Mouse (Mus musculus) retina, postnatal 1 day (tissue): Measurements from ENCODE around the gene Colec11.

ENCODE experiments used
- DNase-seq: peaks from one replicate; pipeline ENCODE4 v3.0.0-alpha.2; 2012

The Colec11 gene

GRCm38 (mm10) chr12:28598526-28598991, 24.6 kb downstream of the Colec11 start:
- DNase-seq: peak; percentile 80

GRCm38 (mm10) chr12:28598110-28598509, 25.1 kb downstream of the Colec11 start:
- no peak for DNase-seq

GRCm38 (mm10) chr12:28597699-28598098, 25.5 kb downstream of the Colec11 start:
- DNase-seq: no peak

- DNase-seq: peak; percentile 66
These were observed 26.3 kb downstream of the Colec11 start for GRCm38 (mm10) chr12:28596851-28597250.

DNA sequence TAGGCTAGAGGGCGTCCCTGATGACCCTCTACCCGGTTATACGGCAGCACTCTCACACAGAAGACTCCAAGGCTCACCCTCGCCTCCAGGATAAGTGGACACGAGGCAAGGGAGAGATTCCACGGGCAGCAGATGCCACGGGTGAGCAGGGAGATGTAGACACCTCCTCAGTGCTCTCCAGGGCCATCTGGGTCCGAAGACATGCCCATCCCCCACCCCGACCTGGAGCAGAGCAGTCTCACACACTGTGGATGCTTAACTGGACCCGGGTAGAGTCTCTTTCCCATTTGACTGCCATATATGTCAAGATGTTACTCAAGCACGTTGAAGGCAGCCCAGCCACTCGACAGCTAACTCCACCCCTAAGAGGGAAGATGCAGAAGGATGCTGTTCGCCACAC, 32.7 kb downstream of the Colec11 start:
- DNase-seq: peak; percentile 47

- DNase-seq: peak; percentile 94
These were observed 33.9 kb downstream of the Colec11 start for GRCm38 (mm10) chr12:28589090-28589868.

DNA sequence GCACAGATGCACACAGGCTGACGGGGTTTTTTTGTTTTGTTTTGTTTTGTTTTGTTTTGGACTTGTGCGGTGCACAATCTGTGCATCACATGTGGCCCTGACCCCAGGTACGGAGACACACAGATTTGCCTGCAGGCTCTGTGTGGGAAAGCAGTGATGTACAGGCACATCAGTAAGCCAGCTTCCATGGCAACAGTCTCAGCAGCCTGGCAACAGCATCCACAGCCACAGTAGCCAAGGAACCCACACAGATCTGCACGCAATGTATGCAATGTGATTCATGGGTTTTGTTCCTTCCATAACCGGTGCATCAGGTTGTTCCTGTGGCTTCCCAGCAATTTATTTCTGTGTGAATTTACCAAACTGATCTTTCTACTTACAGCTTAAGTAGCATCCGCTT, 35.2 kb downstream of the Colec11 start:
- no peak for DNase-seq

DNA sequence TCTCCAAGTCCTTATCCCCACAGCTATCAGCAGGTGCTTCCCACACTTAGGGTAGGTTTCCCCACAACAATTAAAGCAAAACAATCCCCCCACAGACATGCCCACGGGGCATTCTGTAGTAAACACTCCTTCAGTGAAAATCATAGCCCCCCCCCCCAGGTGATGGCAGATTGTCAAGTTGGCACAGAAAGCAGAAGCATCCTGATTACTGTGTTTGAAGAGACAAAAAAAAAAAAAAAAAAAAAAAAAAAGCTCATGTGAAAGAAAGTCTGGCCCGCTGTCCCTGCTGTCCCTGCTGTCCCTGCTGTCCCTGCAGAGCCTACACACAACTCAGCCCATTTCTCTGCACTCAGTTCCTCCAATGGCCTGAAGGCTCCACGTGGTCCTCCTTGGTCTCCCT, 39.1 kb downstream of the Colec11 start:
- DNase-seq: no peak

GRCm38 (mm10) chr12:28582423-28582822, 40.8 kb downstream of the Colec11 start, which contains the start of gene Allc:
TSS of gene Allc (minus strand) at chr12:28582523.
- no peak for DNase-seq

- DNase-seq: no peak
These were observed 44.0 kb downstream of the Colec11 start for GRCm38 (mm10) chr12:28579132-28579531.

DNA sequence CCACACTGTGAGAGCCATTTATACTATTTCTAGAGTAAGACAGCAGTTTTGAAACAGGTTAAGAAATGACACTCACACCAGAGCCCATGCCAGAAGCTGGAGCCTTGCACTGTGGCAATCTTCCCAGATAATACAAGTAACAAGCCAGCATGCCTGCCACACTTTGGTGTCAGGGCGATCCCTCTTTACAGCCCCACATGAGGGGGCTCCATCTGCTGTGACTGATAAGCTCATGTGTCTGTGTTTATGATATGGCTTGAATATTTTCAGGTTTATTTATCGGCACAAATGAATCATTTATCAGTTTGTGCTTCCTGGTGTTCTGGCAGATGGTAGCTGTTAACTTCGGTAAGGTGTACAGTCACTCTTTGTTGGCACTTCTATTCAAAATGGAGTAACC, 45.0 kb downstream of the Colec11 start:
- no peak for DNase-seq

GRCm38 (mm10) chr12:28575366-28576070, 47.7 kb downstream of the Colec11 start:
- DNase-seq: no peak

DNA sequence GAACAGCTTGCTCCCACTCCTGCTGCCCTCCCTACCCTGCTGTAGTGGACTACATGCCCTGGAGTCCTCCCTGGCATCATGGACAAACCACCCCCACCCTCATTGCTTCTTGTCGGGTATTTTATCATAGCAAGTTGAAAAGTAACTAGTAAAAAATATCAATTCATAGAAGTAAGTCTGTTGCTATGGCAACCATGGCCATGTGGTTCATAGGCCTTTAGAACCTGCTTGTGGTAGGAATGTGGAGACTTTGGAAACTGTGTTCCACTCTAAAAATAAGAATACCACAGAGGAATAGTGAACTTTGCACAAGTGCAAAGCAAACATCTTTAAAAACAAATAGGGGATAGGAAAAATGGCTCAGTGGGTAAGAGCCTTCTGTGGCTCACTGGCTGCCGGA, 50.9 kb downstream of the Colec11 start:
- no peak for DNase-seq

DNA sequence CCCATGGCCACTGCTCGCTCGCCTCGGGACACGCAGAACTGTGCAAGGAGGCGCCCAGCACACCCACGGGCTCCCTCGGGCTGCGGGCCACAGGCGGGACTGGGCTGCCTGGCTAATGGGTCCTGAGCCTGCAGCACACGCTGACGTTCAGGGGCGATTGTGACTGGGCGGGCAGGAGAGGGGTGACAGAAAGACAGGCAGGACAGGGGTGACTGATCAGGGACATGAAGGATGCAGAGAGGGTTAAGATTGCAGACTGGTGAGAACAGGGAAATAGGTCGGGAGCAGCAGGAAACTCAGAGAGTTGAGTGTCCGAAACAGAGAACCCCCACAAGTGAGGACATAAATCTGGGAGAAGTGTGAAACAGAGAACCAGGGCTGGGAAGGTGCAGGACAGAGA, 70.9 kb downstream of the Colec11 start, which contains the start of gene Dcdc2c:
Dcdc2c (minus strand) TSS at position 101 of the 400 bp plus-strand sequence.
- DNase-seq: no peak

- no peak for DNase-seq
These were observed 71.4 kb downstream of the Colec11 start for GRCm38 (mm10) chr12:28551775-28552174.

GRCm38 (mm10) chr12:28548887-28549286, 74.3 kb downstream of the Colec11 start:
- no peak for DNase-seq
